In the genomic region with DNA sequence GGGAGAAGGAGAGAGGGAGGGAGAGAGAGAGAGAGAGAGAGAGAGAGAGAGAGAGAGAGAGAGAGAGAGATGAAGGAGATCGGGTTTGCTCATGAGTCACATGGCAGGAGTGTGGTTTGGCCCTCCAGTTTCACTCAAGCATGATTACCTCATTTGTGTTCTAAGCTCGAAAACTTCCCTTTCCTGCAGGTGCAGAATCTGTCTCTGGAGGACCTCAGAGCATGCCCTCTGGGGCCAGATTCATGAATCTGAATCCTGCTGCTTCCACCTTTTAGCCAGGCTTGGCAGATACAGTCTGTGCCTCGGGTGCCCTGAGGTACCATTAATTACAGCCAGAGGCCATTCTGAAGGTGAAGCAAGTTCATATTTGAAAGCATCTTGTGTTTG, we compare ENCODE assay signal across 12 mouse cellular contexts. TPM values are rescaled to one million over a fixed set of nuclear protein-coding genes. Genes with fewer than 3 reads are reported as not detected.
DNase-seq lines count a peak whose midpoint lies in the region; ATAC-seq lines count a peak whose summit lies in the region.
"Had no signal": no experiment of that assay in that cellular context is flagged by ENCODE, and none has a peak within 500 bp of the region (broad histone marks: within the 10 kb centered on the region; RNA-seq: fewer than 3 reads in every experiment).

No protein-coding gene starts in this region.

- H3K27me3 ChIP-seq in neural tube, embryonic 15.5 days (replicated peaks): no peaks in the 10 kb centered on the region
- H3K27me3 ChIP-seq in forebrain, embryonic 11.5 days (ENCODE audit: control insufficient read depth, insufficient read depth, low read length): no peaks in the 10 kb centered on the region
- H3K27me3 ChIP-seq: hindbrain, embryonic 12.5 days; liver, embryonic 13.5 days had no signal

- H3K9me3 ChIP-seq in neural tube, embryonic 15.5 days (replicated peaks): no peaks in the 10 kb centered on the region
- H3K9me3 ChIP-seq in forebrain, embryonic 11.5 days (ENCODE audit: control insufficient read depth, low read length): no peaks in the 10 kb centered on the region
- H3K9me3 ChIP-seq: hindbrain, embryonic 12.5 days; liver, embryonic 13.5 days had no signal

- H3K4me3 ChIP-seq in neural tube, embryonic 15.5 days (replicated peaks): no peak overlapping the region
- H3K4me3 ChIP-seq in forebrain, embryonic 11.5 days (ENCODE audit: low read depth, low read length): no peak overlapping the region
- H3K4me3 ChIP-seq: hindbrain, embryonic 12.5 days; liver, embryonic 13.5 days had no signal

- H3K27ac ChIP-seq in neural tube, embryonic 15.5 days (replicated peaks): no peak overlapping the region
- no peak overlapping the region for H3K27ac ChIP-seq in forebrain, embryonic 11.5 days (ENCODE audit: low read depth, low read length)
- H3K27ac ChIP-seq: hindbrain, embryonic 12.5 days; liver, embryonic 13.5 days had no signal

- 49% methylated on average over 3 of the region's 3 CpGs for WGBS in neural tube, embryonic 15.5 days
- WGBS in forebrain, embryonic 11.5 days: 54% methylated on average over 3 of the region's 3 CpGs

- no peaks in the 10 kb centered on the region for H3K36me3 ChIP-seq in neural tube, embryonic 15.5 days
- no peaks in the 10 kb centered on the region for H3K36me3 ChIP-seq in forebrain, embryonic 11.5 days (ENCODE audit: control insufficient read depth, insufficient read depth, low read length)
- H3K36me3 ChIP-seq: hindbrain, embryonic 12.5 days; liver, embryonic 13.5 days had no signal

- peak; percentile 98 for ATAC-seq in activated CD4-positive, CD25-positive, alpha-beta regulatory T cell, adult 4 months
- peak; percentile 94 for ATAC-seq in neutrophil, adult 5-6 weeks (ENCODE audit: extremely low read depth, insufficient number of reproducible peaks, low FRiP score, poor library complexity, severe bottlenecking)
- no peak for ATAC-seq in neural tube, embryonic 15.5 days (ENCODE audit: low FRiP score)
- no peak for ATAC-seq in forebrain, embryonic 11.5 days (replicated peaks; ENCODE audit: low FRiP score)

- no peaks in the 10 kb centered on the region for H3K4me1 ChIP-seq in neural tube, embryonic 15.5 days
- no peaks in the 10 kb centered on the region for H3K4me1 ChIP-seq in forebrain, embryonic 11.5 days (replicated peaks; ENCODE audit: control insufficient read depth, insufficient read depth, low read length)

- DNase-seq in urinary bladder, postnatal 14 days (ENCODE audit: low spot score): peak; percentile 10
- no peak for DNase-seq in urinary bladder, postnatal 10 days (ENCODE audit: low spot score)
- no peak for DNase-seq in right cerebral cortex, postnatal 25 days
- DNase-seq in forebrain, embryonic 11.5 days (ENCODE audit: low spot score): no peak
- no peak for DNase-seq in testis, postnatal 10 days (ENCODE audit: low spot score)
- DNase-seq: cerebellum, postnatal 10 days; liver, embryonic 13.5 days; right cerebral cortex, postnatal 14 days had no signal

- no peak overlapping the region for H3K9ac ChIP-seq in neural tube, embryonic 15.5 days (replicated peaks)
- no peak overlapping the region for H3K9ac ChIP-seq in forebrain, embryonic 11.5 days (ENCODE audit: low read length)
- H3K9ac ChIP-seq: hindbrain, embryonic 12.5 days; liver, embryonic 13.5 days had no signal

- no peak overlapping the region for H3K4me2 ChIP-seq in neural tube, embryonic 15.5 days
- H3K4me2 ChIP-seq in forebrain, embryonic 11.5 days (ENCODE audit: low read depth, low read length, severe bottlenecking): no peak overlapping the region
- H3K4me2 ChIP-seq: hindbrain, embryonic 12.5 days; liver, embryonic 13.5 days had no signal

RNA-seq across cellular contexts. Expression of a gene that starts 57.6 kb away (rescaled TPM):
- polyA plus RNA-seq in activated CD4-positive, CD25-positive, alpha-beta regulatory T cell, adult 4 months (2017; shearing (Covaris generic)): 10 to 100 TPM in 1 of 2 experiments, 1 to 10 TPM in 1; 9.6 to 15.7 TPM
- total RNA-seq in neutrophil, adult 5-6 weeks (2017): 133 and 144 TPM in 2 replicates
- 1.4 and 1.7 TPM in 2 replicates for polyA plus RNA-seq in neural tube, embryonic 15.5 days (2015; fragmentation: Nextera tagmentation; extraction: Ambion mirVana)
- 0.49 and 0.80 TPM in 2 replicates for polyA plus RNA-seq in forebrain, embryonic 11.5 days (2014; fragmentation: Nextera tagmentation; extraction: Ambion mirVana)

Comparison
In these comparisons a context has a peak if more than half of its experiments do, and no peak if none do; other contexts are left out.
1. ATAC-seq: peak in activated CD4-positive, CD25-positive, alpha-beta regulatory T cell, adult 4 months (single experiment) and neutrophil, adult 5-6 weeks (single experiment); none in neural tube, embryonic 15.5 days (single experiment) and forebrain, embryonic 11.5 days (single experiment).